Mouse (Mus musculus): ENCODE data around the gene Gdpd2.

GRCm38 (mm10) chrX:100687360-100688032 is 42.2 kb upstream of the Gdpd2 start:
- TF ChIP-seq MYC (IDR thresholded peaks at IDR 0.05; ENCODE audit: low read depth, low read length) (no peak), EP300 (IDR thresholded peaks at IDR 0.05; ENCODE audit: low read depth in 1 of 2, low read length in 2 of 2) (no peak), MEF2A (IDR thresholded peaks at IDR 0.05; ENCODE audit: extremely low read depth, insufficient replicate concordance, low read depth, low read length, poor library complexity, severe bottlenecking) (no peak), CHD2 (IDR thresholded peaks at IDR 0.05; ENCODE audit: low read length) (no peak), CTCF (IDR thresholded peaks at IDR 0.05 in 2 of 3, conservative IDR thresholded peaks at IDR 0.05 in 1 of 3; ENCODE audit: control insufficient read depth in 1 of 3, insufficient read depth in 1 of 3, low read depth in 2 of 3, low read length in 3 of 3, poor library complexity in 1 of 3, severe bottlenecking in 1 of 3) (no peak), E2F4 (IDR thresholded peaks at IDR 0.05; ENCODE audit: borderline replicate concordance, low read depth, low read length) (no peak), ELF1 (IDR thresholded peaks at IDR 0.05; ENCODE audit: low read depth, low read length) (no peak), NRF1 (IDR thresholded peaks at IDR 0.05; ENCODE audit: insufficient read depth, low read depth, low read length, poor library complexity, severe bottlenecking) (no peak), POLR2A (IDR thresholded peaks at IDR 0.05; ENCODE audit: control insufficient read depth in 1 of 2, insufficient read depth in 1 of 2, low read depth in 1 of 2, low read length in 2 of 2, poor library complexity in 1 of 2) (no peak), MAFK (IDR thresholded peaks at IDR 0.05; ENCODE audit: borderline replicate concordance, low read depth, low read length) (no peak), ZC3H11A (IDR thresholded peaks at IDR 0.05; ENCODE audit: low read depth, low read length) (no peak), POLR2AphosphoS2 (IDR thresholded peaks at IDR 0.05; ENCODE audit: low read length) (no peak), BHLHE40 (IDR thresholded peaks at IDR 0.05; ENCODE audit: borderline replicate concordance, low read depth, low read length) (no peak)
